Mouse (Mus musculus) yolk sac, embryonic 10.5 days (tissue): Measurements from ENCODE around the gene 1110059E24Rik.

Experiments
- DNase-seq: peaks from one replicate; pipeline ENCODE4 v3.0.0-alpha.2; 2017; ENCODE audit warnings: low spot score

The 1110059E24Rik gene

DNA sequence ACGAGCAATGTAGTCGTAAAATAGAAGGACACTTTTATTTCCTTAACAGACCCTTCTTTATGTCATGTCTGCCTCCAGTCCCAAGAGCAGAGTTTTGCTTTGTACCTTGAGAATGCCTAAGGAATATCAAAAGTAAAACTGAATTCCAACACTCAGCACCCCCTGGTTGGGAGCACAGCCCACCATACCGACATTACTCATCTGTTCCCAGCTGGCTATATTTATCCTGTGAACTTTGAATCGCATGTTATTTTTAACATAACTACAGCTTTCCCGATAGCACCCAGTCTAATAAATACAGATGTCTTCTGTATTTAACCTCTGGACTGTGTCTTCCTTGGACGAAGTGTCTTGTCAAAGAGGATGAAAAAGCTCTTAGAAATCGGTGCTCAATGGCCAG, 80.8 kb downstream of the 1110059E24Rik start:
- no peak for DNase-seq

DNA sequence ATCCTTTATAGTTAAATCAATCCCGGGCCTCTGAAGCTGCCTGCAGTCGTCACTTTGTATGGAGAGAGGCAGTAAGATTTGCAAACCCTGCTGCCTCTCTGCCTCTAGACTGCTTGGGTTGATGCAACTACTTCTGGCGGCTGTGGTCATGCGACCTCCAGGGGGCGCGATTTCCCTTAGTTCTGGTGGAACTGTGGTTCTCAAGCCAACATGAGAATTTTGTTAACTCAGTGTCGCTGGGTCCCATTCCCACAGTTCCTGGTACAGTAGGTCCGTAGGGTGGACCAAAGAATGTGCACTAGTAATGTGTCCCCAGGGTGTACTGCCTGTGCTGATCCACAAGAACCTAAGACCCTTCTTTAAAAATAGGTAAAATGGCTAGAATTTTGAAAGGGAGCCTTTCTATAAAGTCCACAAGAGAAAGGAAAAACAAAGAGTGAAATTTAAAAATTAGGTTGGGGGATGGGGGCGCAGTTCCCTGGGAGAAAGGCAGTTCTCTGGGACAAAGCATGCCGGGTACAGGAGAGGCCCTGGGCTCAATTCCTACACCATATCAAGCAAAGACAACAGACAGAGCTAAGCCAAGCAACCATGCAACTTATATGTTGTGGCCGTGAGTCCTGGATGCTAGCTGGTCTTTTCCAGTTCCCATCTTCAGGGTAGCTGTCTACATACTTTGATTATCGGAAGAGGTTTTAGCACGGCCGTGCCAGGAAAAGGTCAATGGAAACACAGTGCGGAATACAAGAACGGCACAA, 81.4 kb downstream of the 1110059E24Rik start:
- peak; percentile 46 for DNase-seq

DNA sequence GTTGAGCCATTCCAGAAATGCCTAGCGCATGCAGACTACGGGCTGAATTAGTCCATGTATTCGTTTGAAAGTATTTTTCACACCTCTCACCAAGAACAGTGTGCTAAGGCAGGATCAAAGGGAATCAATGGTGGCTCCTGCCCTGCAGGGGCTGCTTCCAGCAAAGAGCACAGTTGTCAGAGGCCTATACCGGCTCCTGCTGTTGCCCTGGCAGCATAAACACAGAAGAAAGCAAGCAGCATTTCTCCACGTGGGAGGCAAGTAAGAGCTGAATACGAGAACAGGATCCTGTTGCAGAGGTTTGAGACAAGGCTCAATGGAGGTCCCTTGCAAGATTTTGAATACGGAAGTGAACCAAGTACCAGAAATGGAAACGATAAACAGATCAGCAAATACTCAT, 82.0 kb downstream of the 1110059E24Rik start:
- DNase-seq: no peak

DNA sequence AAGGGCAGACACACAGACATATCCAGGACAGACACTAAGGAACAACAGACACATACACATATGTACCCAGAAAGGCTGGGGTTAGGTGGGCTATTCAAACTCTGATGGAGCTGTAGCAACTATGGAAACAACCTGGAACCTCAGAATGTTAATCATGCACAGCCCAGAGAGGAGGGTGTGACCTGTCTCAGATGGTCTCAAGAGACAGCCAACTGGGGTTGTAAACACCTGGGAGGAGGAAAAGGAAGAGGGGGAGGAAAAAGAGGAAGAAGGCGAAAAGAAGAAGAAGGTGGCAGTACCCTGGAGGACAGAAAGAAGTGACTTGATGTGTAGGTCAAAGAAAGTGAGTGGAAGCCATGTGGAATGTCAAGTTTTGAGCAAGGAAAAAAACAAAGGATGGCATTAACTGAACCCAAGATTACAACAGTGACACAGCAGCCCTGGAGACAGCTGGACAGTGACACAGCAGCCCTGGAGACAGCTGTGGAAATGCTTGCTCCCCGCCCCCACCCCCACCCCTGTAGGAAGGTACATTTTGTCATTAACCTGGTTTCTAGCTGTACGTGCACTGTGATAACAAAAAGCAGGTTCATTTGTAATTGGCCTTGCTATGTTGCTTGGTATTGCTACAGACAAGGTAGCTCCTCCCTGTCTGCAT, 84.1 kb downstream of the 1110059E24Rik start:
- no peak for DNase-seq

DNA sequence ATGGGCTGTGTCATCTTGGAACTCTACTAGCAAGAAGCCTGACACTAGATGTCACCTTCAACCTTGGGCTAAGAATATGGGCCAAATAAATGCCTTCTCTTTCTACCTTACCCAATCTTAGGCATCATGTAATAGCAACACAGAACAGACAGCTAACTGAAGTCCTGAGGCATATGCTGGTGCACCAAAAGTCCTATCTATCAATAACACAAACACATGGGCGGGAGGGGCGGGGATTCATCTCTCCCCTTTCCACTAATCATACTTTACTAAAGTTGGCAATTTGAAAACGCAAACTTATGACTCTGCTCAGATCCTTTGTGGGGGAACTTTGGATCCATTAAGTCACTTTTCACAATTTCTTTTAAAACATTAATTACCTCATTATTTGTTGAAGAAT, 84.8 kb downstream of the 1110059E24Rik start:
- no peak for DNase-seq

DNA sequence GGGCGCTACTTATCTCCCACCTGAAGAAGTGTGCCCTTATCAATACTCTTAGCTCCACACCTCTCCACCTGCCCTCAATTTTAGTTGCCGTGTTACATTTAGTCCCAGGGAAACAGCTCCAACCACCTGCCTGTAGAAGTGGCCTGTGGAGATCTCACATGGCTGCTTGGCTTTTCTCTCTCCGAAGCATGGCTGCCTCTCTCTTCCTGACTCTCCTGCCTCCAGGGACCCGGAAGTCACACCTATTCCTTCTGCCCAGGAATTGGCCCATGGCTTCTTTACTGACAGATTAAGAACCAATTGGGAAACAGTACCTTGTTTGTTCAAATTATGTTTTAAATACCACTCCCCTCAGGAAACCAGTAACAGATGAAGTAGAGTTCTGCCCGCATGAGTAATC, 86.3 kb downstream of the 1110059E24Rik start:
- no peak for DNase-seq

DNA sequence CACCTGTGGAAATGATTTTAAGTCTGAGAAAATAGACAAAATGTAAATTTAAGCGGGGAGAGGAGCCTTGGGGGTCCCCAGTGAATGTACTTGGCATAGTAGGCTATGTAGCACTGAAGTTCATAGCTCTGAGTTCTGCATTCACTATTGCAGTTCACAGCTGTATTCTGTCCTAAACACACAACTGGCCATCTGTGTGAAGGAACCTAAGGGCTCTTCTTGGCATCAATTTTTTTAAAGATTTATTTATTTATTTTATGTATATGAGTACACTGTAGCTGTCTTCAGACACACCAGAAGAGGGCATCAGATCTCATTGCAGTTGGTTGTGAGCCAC, 88.3 kb downstream of the 1110059E24Rik start:
- no peak for DNase-seq

DNA sequence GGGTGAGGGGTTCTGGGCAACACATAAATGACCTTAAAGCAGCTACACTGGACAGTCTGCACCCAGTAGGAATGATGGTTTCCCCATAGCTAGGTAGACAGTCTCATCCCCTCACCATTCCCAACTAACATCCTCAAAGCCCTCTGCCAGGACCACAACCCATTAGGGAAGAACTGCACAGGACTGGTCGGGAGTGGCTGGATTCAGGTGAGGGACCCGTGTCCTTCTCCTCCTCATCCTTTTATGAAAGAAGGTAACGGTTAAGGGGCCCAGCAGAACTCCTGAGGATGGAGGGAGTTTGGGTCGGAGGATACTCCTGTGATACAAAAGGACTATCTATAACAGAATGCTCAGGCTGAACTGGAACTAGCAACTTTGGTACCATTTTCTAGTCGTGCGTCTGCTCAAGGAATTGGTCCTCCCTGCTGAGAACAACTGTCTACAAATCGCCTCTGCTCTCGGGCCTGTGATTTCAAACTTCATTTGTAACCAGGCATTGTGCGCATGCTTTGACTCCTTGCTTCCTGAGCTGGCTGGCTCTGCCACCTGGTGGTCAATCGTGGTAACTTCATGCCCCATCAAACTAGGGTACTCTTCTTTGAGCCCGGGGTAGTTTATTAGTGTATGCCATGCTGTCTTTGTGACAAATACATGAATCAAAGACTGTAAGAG, 88.9 kb downstream of the 1110059E24Rik start:
- DNase-seq: peak; percentile 36

DNA sequence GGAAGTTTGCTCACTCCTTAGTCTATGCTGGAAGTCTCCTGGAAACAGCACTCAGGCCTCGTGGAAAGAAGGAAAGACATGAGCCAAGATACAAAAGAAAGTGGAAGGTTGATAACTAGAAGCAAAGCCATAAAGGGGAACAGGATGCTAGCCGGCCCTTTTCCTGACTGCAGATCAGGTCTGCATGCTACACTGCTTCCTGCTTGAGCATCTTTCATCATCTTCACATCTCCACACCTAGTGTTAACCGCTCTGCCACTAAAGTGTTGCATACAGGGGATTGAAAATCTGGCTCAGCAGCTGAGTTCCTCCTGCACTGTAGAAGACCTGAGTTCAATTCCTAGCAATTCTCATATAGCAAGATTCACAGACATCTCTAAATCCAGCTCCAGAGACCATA, 89.8 kb downstream of the 1110059E24Rik start:
- DNase-seq: no peak

DNA sequence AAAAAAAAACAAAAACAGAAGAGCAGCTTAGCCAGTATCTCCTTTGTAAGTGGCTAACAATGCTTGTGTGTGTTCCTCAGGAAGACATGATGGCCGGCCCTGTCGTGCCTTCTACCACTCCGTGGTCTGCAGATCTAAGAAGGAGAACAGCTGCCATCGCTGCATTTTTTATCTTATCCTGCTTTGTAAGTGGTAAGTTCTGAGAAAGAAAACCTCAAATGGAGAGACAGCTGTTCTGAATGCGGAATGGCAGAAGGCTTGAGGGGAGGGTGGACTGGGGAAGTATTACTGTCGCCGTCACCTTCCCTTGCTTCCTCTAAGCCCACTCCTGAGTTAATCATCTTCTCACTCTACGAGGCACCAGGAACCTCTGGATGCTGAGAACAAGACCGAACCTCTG, 100.0 kb downstream of the 1110059E24Rik start:
- DNase-seq: no peak

DNA sequence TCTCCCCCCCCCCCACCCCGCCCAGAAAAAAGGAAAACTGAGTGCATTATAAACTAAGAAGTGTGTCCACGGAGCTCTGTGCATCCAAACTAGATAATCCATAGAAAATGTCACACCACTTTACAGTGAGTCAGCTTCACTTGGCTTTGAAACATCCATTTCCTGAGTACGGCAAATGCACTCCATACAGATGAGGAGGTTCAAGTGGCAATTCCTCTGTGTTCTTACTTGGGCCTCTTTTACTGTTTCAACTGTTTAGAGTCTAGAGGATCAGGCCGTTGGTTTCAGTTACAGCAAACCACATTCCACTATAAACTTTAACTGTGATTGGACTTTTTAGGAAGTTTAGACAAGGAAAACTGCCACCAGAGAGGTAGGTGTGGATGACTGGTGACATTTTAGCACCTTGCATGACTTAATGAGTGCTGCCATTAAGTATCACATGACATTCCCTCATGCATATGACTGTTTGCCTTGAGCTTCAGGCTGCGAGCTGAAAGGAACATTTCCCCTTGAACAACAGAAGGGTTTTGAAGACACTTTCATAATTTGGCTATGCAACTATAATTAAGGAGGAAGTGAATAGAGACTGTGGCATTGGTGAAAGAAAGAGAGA, 100.7 kb downstream of the 1110059E24Rik start:
- no peak for DNase-seq

DNA sequence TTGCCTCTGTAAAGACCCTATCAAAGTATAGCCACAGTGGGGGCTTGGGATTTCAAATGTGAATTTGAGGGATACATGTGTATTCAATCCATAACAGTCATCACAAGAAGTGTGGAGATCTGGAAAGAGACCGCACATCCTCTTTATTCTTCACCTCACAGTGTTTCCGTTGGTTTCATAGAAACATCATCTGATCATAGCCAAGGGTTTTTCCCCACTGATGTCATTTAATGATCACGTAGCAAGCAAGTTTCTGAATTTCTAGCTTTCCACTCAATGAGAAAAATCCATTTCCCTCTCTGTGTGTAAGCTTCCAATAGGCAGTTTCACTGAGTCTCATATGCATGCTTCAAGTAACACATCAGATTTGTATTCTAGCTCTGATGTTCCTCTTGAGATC, 103.1 kb downstream of the 1110059E24Rik start:
- no peak for DNase-seq

DNA sequence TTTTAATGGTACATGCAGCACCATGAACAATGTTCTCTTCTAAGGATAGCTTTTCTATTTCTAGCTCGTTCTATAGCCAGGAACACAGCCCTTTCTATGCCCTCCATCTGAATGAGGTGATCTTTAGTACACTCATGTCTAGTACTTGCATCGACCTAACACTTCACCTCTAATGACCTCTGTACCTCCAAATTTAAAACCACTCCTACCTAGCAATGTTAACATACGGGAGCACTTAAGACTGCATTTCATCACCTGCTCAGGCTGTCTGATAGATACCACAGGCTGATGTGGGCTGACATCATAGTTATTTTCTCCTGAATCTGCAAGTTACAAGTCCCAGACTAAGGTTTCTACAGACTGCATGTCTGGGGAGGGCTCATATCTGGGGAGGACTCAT, 103.8 kb downstream of the 1110059E24Rik start:
- no peak for DNase-seq

DNA sequence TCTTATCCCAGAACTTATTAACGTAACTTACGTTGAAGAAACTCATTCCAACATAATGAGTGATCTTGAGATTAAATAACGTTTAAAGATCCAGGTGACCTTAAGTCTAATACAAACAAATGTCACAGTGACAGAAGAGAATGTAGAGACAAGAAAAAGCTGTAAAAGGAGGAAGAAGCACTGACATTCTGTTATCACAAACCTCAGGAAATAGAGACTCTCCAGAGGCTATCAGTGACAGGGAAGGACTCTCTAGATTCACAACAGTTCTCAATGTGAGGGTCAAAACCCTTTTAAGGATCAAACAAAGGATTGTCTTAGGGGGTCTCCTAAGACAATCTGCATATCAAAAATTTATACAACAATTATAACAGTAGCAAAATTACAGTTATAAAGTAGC, 115.7 kb downstream of the 1110059E24Rik start:
- no peak for DNase-seq
